Mouse (Mus musculus): ENCODE measurements at regions not wholly inside any gene's neighbourhood (a gene's known extent, or its start where the extent isn't known, plus 50 kb on each side); places are given as distances from the start of the nearest gene placed in this dataset.

- TF ChIP-seq CTCF (IDR thresholded peaks at IDR 0.05; ENCODE audit: low read depth), result no peak
- no peak for TF ChIP-seq EP300 (IDR thresholded peaks at IDR 0.05; ENCODE audit: low read depth)
Observed at GRCm38 (mm10) chr2:28303936-28304335, 111.1 kb downstream of the Olfm1 start.
